In genomic region chr1:62624836-62625235, GRCm38 (mm10) we compare ENCODE assay signal across 35 mouse cellular contexts.
"Had no signal": no experiment of that assay in that cellular context is flagged by ENCODE, and none has a peak within 500 bp of the region (broad histone marks: within the 10 kb centered on the region; RNA-seq: fewer than 3 reads in every experiment).

No protein-coding gene starts in this region.

- H3K27me3 ChIP-seq: heart, embryonic 12.5 days; heart, embryonic 13.5 days; heart, embryonic 15.5 days; hindbrain, embryonic 12.5 days; hindbrain, embryonic 13.5 days; hindbrain, embryonic 15.5 days; intestine, embryonic 15.5 days; kidney, embryonic 15.5 days had no signal

- DNase-seq: heart, postnatal 10 days; heart, postnatal 14 days; heart, postnatal 36 days; heart, postnatal 4 days; kidney, adult 11 months; kidney, adult 18-20 months; kidney, adult 2 months; kidney, adult 8-10 months; kidney, adult 9 months; kidney, postnatal 10 days; kidney, postnatal 14 days; kidney, postnatal 25 days; kidney, postnatal 36 days; kidney, postnatal 4 days; layer of hippocampus, adult 9-11 months; layer of hippocampus, postnatal 36 days had no signal

- ATAC-seq: hindbrain, embryonic 16.5 days; hindbrain, postnatal 0 days; inflammation-experienced regulatory T-cells, adult 6 months; intestine, embryonic 15.5 days; intestine, embryonic 16.5 days; intestine, postnatal 0 days had no signal

- H3K9ac ChIP-seq: heart, embryonic 12.5 days; heart, embryonic 13.5 days; heart, embryonic 15.5 days; hindbrain, embryonic 12.5 days; hindbrain, embryonic 13.5 days; hindbrain, embryonic 14.5 days; hindbrain, embryonic 15.5 days; intestine, embryonic 15.5 days; kidney, embryonic 15.5 days had no signal

- H3K27ac ChIP-seq: heart, embryonic 10.5 days; heart, embryonic 13.5 days; heart, embryonic 15.5 days; hindbrain, embryonic 10.5 days; hindbrain, embryonic 12.5 days; hindbrain, embryonic 13.5 days; hindbrain, embryonic 14.5 days; hindbrain, embryonic 15.5 days; hindbrain, postnatal 0 days; intestine, embryonic 15.5 days; kidney, embryonic 15.5 days; kidney, postnatal 0 days; layer of hippocampus, adult 2 months had no signal

- H3K4me3 ChIP-seq: heart, embryonic 10.5 days; heart, embryonic 12.5 days; heart, embryonic 13.5 days; heart, embryonic 15.5 days; hindbrain, embryonic 10.5 days; hindbrain, embryonic 12.5 days; hindbrain, embryonic 13.5 days; hindbrain, embryonic 15.5 days; intestine, embryonic 15.5 days; kidney, embryonic 15.5 days; layer of hippocampus, adult 2 months had no signal

- H3K9me3 ChIP-seq: heart, embryonic 10.5 days; heart, embryonic 12.5 days; heart, embryonic 13.5 days; heart, embryonic 15.5 days; hindbrain, embryonic 10.5 days; hindbrain, embryonic 12.5 days; hindbrain, embryonic 13.5 days; hindbrain, embryonic 15.5 days; intestine, embryonic 15.5 days; kidney, embryonic 15.5 days had no signal

- H3K4me1 ChIP-seq: hindbrain, embryonic 10.5 days; hindbrain, embryonic 12.5 days; hindbrain, embryonic 13.5 days; hindbrain, embryonic 15.5 days; intestine, embryonic 15.5 days; kidney, embryonic 15.5 days had no signal

- H3K4me2 ChIP-seq: heart, embryonic 11.5 days; heart, embryonic 12.5 days; heart, embryonic 13.5 days; heart, embryonic 15.5 days; hindbrain, embryonic 12.5 days; hindbrain, embryonic 13.5 days; hindbrain, embryonic 14.5 days; hindbrain, embryonic 15.5 days; intestine, embryonic 15.5 days; kidney, embryonic 15.5 days had no signal

- H3K36me3 ChIP-seq: heart, embryonic 10.5 days; heart, embryonic 12.5 days; heart, embryonic 13.5 days; heart, embryonic 15.5 days; hindbrain, embryonic 10.5 days; hindbrain, embryonic 12.5 days; hindbrain, embryonic 13.5 days; hindbrain, embryonic 15.5 days; intestine, embryonic 15.5 days; kidney, embryonic 15.5 days had no signal
